Mouse (Mus musculus) lung, adult 2 months (tissue): ENCODE measurements at regions not wholly inside any gene's neighbourhood (a gene's known extent, or its start where the extent isn't known, plus 50 kb on each side); places are given as distances from the start of the nearest gene placed in this dataset.

Experiments used
- CTCF ChIP-seq: fragments of 200-500 bp; IDR thresholded peaks from 2 replicates; pipeline ENCODE4 v1.5.1; 2011; ENCODE audit warnings: mild to moderate bottlenecking, low read length, control low read depth; ENCODE audit not compliant: insufficient read depth
- POLR2A ChIP-seq: fragments of 200-500 bp; IDR thresholded peaks from 2 replicates; pipeline ENCODE4 v1.6.1; 2011; ENCODE audit warnings: low read depth, mild to moderate bottlenecking, control low read depth, low read length, borderline replicate concordance; ENCODE audit errors: extremely low read depth

DNA sequence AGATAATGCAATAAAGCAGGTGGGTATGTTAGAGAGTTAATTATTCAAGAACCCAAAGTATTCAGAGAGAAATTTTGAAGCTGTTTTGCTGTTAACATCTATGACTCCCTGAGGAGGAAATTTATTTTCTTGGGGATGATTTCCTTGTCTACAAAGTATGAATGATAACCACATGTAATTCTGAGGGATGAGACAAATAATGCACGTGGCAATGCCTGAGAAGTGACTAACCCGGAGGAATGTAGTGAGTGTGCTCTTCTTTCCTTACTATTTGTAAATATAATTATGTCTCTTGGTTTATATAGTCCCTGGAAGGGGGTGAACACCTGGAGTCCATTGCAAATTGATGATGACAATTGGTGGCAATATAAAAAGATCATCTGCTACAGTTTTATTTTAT lies 981.1 kb downstream of the Slc22a22 start:
- TF ChIP-seq POLR2A, result no peak
- no peak for TF ChIP-seq CTCF
